Mouse (Mus musculus) midbrain, embryonic 15.5 days (tissue): ENCODE data around the gene Ppp2r3c. TPM values are rescaled to one million over a fixed set of nuclear protein-coding genes. Genes with fewer than 3 reads are reported as not detected.
"Not testable (repeated sequence)": the region's sequence is repeated elsewhere in the genome, so short reads cannot be mapped to it uniquely, and the experiment has no call there.

Experiments used
- ATAC-seq: fragments of 200-750 bp; cut with Nextera tagmentation; replicated peaks from 2 replicates; pipeline ENCODE4 v1.8.0; 2017; ENCODE audit warnings: moderate TSS enrichment
- H3K27ac ChIP-seq: fragments of 300-500 bp; sonication (generic); 2 replicates; pipeline ENCODE4 v1.5.1; 2015; ENCODE audit warnings: mild to moderate bottlenecking, inconsistent platforms
- H3K27me3 ChIP-seq: fragments of 300-500 bp; sonication (generic); replicated peaks from 2 replicates; pipeline ENCODE4 v1.6.1; 2015; ENCODE audit warnings: inconsistent platforms
- H3K36me3 ChIP-seq: fragments of 300-500 bp; sonication (generic); replicated peaks from 2 replicates; pipeline ENCODE4 v1.6.1; 2015; ENCODE audit warnings: inconsistent platforms
- H3K4me1 ChIP-seq: fragments of 300-500 bp; sonication (generic); 2 replicates; pipeline ENCODE4 v1.6.1; 2015; ENCODE audit warnings: inconsistent platforms
- H3K4me2 ChIP-seq: fragments of 300-500 bp; sonication (generic); 2 replicates; pipeline ENCODE4 v1.6.1; 2015; ENCODE audit warnings: inconsistent platforms, mild to moderate bottlenecking, moderate library complexity
- H3K4me3 ChIP-seq: fragments of 300-500 bp; sonication (generic); 2 replicates; pipeline ENCODE4 v1.5.1; 2015; ENCODE audit warnings: mild to moderate bottlenecking, inconsistent platforms
- H3K9ac ChIP-seq: fragments of 300-500 bp; sonication (generic); 2 replicates; pipeline ENCODE4 v1.6.1; 2015; ENCODE audit warnings: mild to moderate bottlenecking, inconsistent platforms
- H3K9me3 ChIP-seq: fragments of 300-500 bp; sonication (generic); 2 replicates; pipeline ENCODE4 v1.6.1; 2016; ENCODE audit warnings: inconsistent platforms
- WGBS: fragments of 180-500 bp; shearing (Covaris S2); methylation state at CpG from one replicate; pipeline ENCODE4 v1.1.7; 2015; ENCODE audit warnings: mixed read lengths; 5-methylcytosine and 5-hydroxymethylcytosine counted together
- polyA plus RNA-seq: library from polyadenylated mRNA; unstranded; fragments of >200 nt; fragmentation: Nextera tagmentation; extraction: Ambion mirVana; gene quantifications from 2 replicates; pipeline ENCODE4 v1.2.1, GENCODE M21; 2015

The Ppp2r3c gene
- polyA plus RNA-seq, 1 experiment from 2014 or later, result 19.7 TPM

DNA sequence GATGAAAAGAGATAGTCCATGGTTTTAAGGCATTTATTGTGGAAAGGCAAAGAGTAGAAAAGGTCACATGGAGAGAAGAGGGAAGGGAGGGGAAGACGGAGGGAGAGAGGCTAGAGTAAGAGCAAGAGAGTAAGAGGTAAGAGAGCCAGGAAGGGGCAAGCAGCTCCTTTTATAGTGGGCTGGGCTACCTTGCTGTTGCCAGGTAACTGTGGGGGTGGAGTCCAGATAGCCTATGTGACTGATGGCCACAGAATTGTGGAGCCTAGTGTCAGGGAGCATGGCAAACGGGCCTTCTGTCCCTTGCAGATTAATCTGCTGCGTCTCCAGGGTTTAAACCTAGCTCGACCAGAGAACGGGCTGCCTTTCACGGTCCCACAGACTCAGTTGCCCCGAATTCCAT, 9.0 kb upstream of the Ppp2r3c start:
- Histone ChIP-seq H3K4me1 (no peaks in the 10 kb centered on the region), H3K27ac (no peak overlapping the region), H3K27me3 (no peaks in the 10 kb centered on the region), H3K9ac (no peak overlapping the region), H3K36me3 (no peaks in the 10 kb centered on the region), H3K4me3 (no peak overlapping the region), H3K9me3 (no peaks in the 10 kb centered on the region), H3K4me2 (no peak overlapping the region)
- no peak for ATAC-seq
- 84% methylated on average over 7 of the region's 7 CpGs for WGBS

DNA sequence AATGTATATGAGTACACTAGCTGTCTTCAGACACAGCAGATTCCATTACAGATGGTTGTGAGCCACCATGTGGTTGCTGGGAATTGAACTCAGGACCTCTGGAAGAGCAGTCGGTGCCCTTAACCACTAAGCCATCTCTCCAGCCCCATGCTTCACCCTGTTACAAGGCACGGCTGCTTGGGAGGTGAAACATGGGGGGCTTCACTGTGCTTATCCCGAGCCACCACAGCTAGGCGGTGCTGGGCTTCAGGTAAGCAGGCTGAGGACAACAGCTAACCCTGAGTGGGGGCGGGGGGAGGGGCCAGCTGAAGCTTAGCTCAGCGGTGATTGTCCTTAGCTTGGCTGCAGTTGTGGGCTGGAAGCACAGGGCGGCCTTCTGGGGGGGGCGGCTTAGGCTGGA, 6.7 kb upstream of the Ppp2r3c start:
- 71% methylated on average over 8 of the region's 8 CpGs for WGBS
- H3K9me3 ChIP-seq, result no peaks in the 10 kb centered on the region
- ATAC-seq, result no peak; the same call in 1 of the 2 replicates

GRCm38 (mm10) chr12:55308731-55309130, 5.9 kb upstream of the Ppp2r3c start:
- no peak for ATAC-seq
- H3K27me3 ChIP-seq, result no peaks in the 10 kb centered on the region
- H3K4me1 ChIP-seq, result peaks cover 8% of the 10 kb centered on the region
- H3K27ac ChIP-seq, result no peak overlapping the region
- H3K4me2 ChIP-seq, result no peak overlapping the region
- H3K36me3 ChIP-seq, result no peaks in the 10 kb centered on the region
- 94% methylated on average over 9 of the region's 9 CpGs for WGBS
- no peak overlapping the region for H3K4me3 ChIP-seq
- no peaks in the 10 kb centered on the region for H3K9me3 ChIP-seq
- no peak overlapping the region for H3K9ac ChIP-seq

More for the DNA sequence above, 6.7 kb upstream of the Ppp2r3c start:
- H3K36me3 ChIP-seq, result no peaks in the 10 kb centered on the region
- no peak overlapping the region for H3K4me2 ChIP-seq
- H3K27ac ChIP-seq, result no peak overlapping the region
- H3K27me3 ChIP-seq, result no peaks in the 10 kb centered on the region
- no peak overlapping the region for H3K9ac ChIP-seq
- H3K4me1 ChIP-seq, result peaks cover 4% of the 10 kb centered on the region; the same call in 1 of the 2 replicates
- no peak overlapping the region for H3K4me3 ChIP-seq

DNA sequence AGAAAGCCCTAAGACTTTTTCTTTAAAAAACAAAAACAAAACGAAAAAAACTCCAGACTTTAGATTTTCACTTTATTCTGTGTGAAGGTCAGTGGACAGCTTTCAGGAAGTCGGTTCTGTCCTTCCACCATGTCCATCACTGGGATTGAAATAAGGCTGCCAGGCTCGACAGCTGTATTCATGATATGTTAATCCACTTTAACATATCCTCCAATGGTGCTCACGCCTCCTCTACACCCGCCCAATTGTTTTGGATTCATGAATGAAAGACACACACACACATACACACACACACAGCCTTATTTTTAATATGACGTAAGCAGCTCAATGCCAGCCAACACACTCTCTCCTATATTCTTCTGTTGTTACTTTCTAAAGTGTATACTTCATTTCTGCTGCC, 4.8 kb upstream of the Ppp2r3c start:
- Histone ChIP-seq H3K9ac (no peak overlapping the region), H3K27me3 (no peaks in the 10 kb centered on the region), H3K4me3 (no peak overlapping the region), H3K27ac (no peak overlapping the region), H3K9me3 (no peaks in the 10 kb centered on the region), H3K36me3 (no peaks in the 10 kb centered on the region), H3K4me1 (peaks cover 13% of the 10 kb centered on the region), H3K4me2 (no peak overlapping the region)
- WGBS, result 66% methylated on average over 6 of the region's 6 CpGs
- ATAC-seq, result no peak

- Histone ChIP-seq H3K4me2 (no peak overlapping the region), H3K27ac (no peak overlapping the region), H3K4me1 (peaks cover 20% of the 10 kb centered on the region), H3K4me3 (no peak overlapping the region), H3K9me3 (no peaks in the 10 kb centered on the region), H3K36me3 (no peaks in the 10 kb centered on the region), H3K27me3 (no peaks in the 10 kb centered on the region), H3K9ac (no peak overlapping the region)
- no peak for ATAC-seq
- 97% methylated on average over 4 of the region's 4 CpGs for WGBS
These were observed 3.6 kb upstream of the Ppp2r3c start for GRCm38 (mm10) chr12:55306371-55306770.

GRCm38 (mm10) chr12:55301472-55302300, 1.1 kb downstream of the Ppp2r3c start:
- peak overlapping the region; percentile 75 for H3K4me3 ChIP-seq
- WGBS, result 47% methylated on average over 11 of the region's 11 CpGs
- peak overlapping the region; percentile 71 for H3K9ac ChIP-seq
- H3K4me2 ChIP-seq, result peak overlapping the region; percentile 75
- ATAC-seq, result no peak
- peaks cover 37% of the 10 kb centered on the region for H3K4me1 ChIP-seq
- no peaks in the 10 kb centered on the region for H3K27me3 ChIP-seq
- peak overlapping the region; percentile 84 for H3K27ac ChIP-seq
- H3K9me3 ChIP-seq, result no peaks in the 10 kb centered on the region
- H3K36me3 ChIP-seq, result peaks cover 13% of the 10 kb centered on the region

- Histone ChIP-seq H3K36me3 (peaks cover 17% of the 10 kb centered on the region), H3K4me1 (peaks cover 37% of the 10 kb centered on the region), H3K9me3 (no peaks in the 10 kb centered on the region), H3K9ac (no peak overlapping the region), H3K4me3 (peak overlapping the region; percentile 75), H3K4me2 (peak overlapping the region; percentile 75), H3K27me3 (no peaks in the 10 kb centered on the region), H3K27ac (no peak overlapping the region)
- ATAC-seq, result no peak
- WGBS, result 82% methylated on average over 3 of the region's 3 CpGs
These were observed 1.9 kb downstream of the Ppp2r3c start for GRCm38 (mm10) chr12:55300820-55301351.

DNA sequence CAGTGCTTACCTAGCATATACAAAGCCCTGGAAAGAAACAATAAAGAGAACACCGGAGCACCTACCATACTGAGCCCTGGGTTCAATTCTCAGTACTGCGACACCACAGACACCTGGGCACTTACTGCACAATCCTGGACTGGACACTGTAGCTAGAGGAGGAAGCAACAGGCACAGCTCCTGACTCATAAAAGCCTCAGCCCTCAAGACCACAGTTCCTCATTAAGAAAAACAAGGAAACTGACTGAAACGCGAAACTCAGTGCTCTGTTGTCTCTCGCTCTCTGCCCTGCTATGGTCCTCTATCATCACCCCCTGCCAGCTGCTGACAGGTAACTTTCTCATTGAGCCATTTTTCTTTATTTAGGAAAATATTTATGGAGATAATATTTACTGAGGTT, 3.5 kb downstream of the Ppp2r3c start, which contains the start of gene 1110008L16Rik:
TSS of gene 1110008L16Rik (plus strand) at position 242 of the 400 bp plus-strand sequence.
- 92% methylated on average over 5 of the region's 5 CpGs for WGBS
- Histone ChIP-seq H3K9me3 (no peaks in the 10 kb centered on the region), H3K27ac (no peak within 1 kb of the TSS), H3K4me3 (no peak within 1 kb of the TSS), H3K4me2 (no peak within 1 kb of the TSS), H3K36me3 (peaks cover 19% of the 10 kb centered on the region), H3K27me3 (no peaks in the 10 kb centered on the region), H3K9ac (no peak within 1 kb of the TSS), H3K4me1 (peaks cover 33% of the 10 kb centered on the region)
- ATAC-seq, result no peak

- ATAC-seq, result no peak
- WGBS, result 93% methylated on average over 9 of the region's 9 CpGs
- H3K9ac ChIP-seq, result no peak overlapping the region
- no peaks in the 10 kb centered on the region for H3K9me3 ChIP-seq
- H3K4me3 ChIP-seq, result no peak overlapping the region
- no peak overlapping the region for H3K4me2 ChIP-seq
- H3K4me1 ChIP-seq, result peaks cover 24% of the 10 kb centered on the region
- peaks cover 28% of the 10 kb centered on the region for H3K36me3 ChIP-seq
- H3K27me3 ChIP-seq, result no peaks in the 10 kb centered on the region
- H3K27ac ChIP-seq, result no peak overlapping the region
These were observed 4.7 kb downstream of the Ppp2r3c start for GRCm38 (mm10) chr12:55298112-55298511.

- not testable (repeated sequence) for H3K4me3 ChIP-seq, H3K9ac ChIP-seq, H3K4me1 ChIP-seq, ATAC-seq, H3K4me2 ChIP-seq, H3K27ac ChIP-seq, H3K27me3 ChIP-seq, H3K9me3 ChIP-seq, H3K36me3 ChIP-seq
- WGBS, result 94% methylated on average over 4 of the region's 6 CpGs
These were observed 25.2 kb downstream of the Ppp2r3c start for GRCm38 (mm10) chr12:55277583-55277982.

GRCm38 (mm10) chr12:55272243-55272642, 30.6 kb downstream of the Ppp2r3c start:
- no peaks in the 10 kb centered on the region for H3K36me3 ChIP-seq
- H3K4me2 ChIP-seq, result no peak overlapping the region
- no peak overlapping the region for H3K9ac ChIP-seq
- WGBS, result 89% methylated on average over 3 of the region's 3 CpGs
- no peak overlapping the region for H3K27ac ChIP-seq
- ATAC-seq, result no peak
- H3K4me1 ChIP-seq, result no peaks in the 10 kb centered on the region
- no peaks in the 10 kb centered on the region for H3K27me3 ChIP-seq
- no peak overlapping the region for H3K4me3 ChIP-seq
- no peaks in the 10 kb centered on the region for H3K9me3 ChIP-seq

DNA sequence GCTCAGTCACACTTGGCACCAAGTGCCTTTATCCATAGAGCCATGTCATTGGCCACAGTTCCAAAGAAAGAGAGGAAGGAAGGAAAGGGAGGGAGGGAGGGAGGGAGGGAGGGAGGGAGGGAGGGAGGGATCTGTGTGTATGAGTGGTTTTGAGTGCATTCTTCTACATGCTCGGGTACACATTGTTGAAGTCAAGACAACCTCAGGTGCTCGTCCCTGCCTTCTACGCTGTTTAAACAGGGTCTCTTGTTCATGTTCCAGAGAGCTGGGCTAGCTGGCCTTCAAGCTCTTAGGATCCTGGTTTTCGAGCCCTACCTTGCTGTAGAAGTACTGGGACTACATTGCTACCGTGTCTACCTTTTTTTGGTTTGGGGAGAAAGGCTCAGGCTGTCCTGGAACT, 39.4 kb downstream of the Ppp2r3c start:
- not testable (repeated sequence) for H3K36me3 ChIP-seq, ATAC-seq, H3K27ac ChIP-seq, H3K9ac ChIP-seq, H3K4me2 ChIP-seq, H3K27me3 ChIP-seq, H3K4me3 ChIP-seq, H3K9me3 ChIP-seq, H3K4me1 ChIP-seq
- no CpG with 5 or more reads among the region's 5 CpGs for WGBS

DNA sequence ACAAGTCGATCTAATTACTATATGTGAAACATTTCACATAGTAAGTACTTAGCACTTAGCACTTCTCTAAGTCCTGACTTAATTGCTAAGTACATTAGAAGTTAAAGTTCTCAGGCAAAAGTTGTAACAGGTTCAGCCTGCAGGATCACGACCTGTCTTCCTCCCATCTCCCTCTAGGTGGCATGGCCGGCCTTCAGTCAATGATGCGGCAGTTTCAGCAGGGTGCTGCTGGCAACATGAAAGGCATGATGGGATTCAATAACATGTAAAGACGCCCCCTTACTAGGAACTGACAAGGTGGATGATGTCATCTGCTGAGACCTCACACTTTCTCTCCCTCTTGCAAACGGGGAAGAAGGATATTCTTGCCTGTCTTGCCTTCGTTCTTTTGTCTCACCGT, 40.8 kb downstream of the Ppp2r3c start:
- not testable (repeated sequence) for H3K9ac ChIP-seq, H3K9me3 ChIP-seq, ATAC-seq, H3K4me3 ChIP-seq, H3K36me3 ChIP-seq, H3K4me1 ChIP-seq, H3K27me3 ChIP-seq, H3K27ac ChIP-seq, H3K4me2 ChIP-seq
- WGBS, result no CpG with 5 or more reads among the region's 8 CpGs
